Mouse (Mus musculus) G1E (cell line): Measurements from ENCODE around the gene Pard3.

ENCODE experiments used
- CTCF ChIP-seq: IDR thresholded peaks from 2 replicates; pipeline ENCODE4 v1.5.1; 2012; ENCODE audit warnings: low read depth, low read length, inconsistent platforms, mixed read lengths
- GATA1 ChIP-seq: IDR thresholded peaks from 2 replicates; pipeline ENCODE4 v1.6.1; 2012; ENCODE audit warnings: borderline replicate concordance, low read length, inconsistent platforms, mixed read lengths

DNA sequence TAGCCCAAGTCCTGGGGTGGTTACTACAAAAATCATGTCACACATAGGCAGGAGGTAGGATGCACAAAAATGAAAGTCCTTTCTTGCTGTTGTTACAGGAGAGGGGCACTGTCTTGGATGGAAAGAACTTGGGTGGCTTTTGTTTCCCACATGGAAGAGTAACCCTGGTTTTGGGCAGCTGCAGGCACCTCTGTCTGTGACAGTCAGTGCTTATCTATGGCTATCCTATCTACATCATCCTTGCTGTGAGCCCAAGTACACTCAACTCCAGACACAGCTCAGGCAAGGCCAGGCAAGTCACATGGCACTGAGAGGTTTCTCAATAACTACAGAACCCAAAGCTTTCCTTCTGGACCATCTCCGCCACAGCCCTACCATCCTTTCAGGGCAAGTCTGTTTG is 506.8 kb downstream of the Pard3 start:
- no peak for TF ChIP-seq CTCF
- TF ChIP-seq GATA1 = no peak
